Mouse (Mus musculus) right cerebral cortex, postnatal 10 days (tissue): ENCODE measurements at regions not wholly inside any gene's neighbourhood (a gene's known extent, or its start where the extent isn't known, plus 50 kb on each side); places are given as distances from the start of the nearest gene placed in this dataset.
A peak's percentile ranks its signal among the peaks of the same experiment; 100 is the strongest.
"Not testable (repeated sequence)": the region's sequence is repeated elsewhere in the genome, so short reads cannot be mapped to it uniquely, and the experiment has no call there.

Experiments used
- DNase-seq, 2 experiments: peaks; one replicate each; pipeline ENCODE4 v3.0.0; 2021; ENCODE audit warnings: low spot score in 2 of 2

- no peak for DNase-seq
Observed at GRCm38 (mm10) chr1:136680173-136680572, 55.5 kb downstream of the Zfp281 start.

DNA sequence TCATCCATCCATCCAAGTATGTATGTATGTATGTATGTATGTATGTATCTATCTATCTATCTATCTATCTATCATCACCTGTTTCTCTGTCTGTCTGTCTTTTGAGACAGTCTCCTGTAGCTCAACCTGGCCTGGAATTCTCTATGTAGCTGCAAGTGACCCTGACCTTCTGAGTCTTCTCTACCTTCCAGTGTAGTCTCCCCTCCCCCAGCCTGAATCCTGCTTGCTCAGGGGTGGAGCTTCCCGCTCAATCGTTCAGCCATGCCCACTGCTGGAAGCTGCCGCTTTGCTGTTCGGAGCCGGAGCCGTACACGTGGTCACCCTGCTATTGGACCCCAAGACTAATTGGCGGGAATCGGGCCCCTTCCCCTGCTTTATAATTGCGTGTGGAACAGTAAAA lies 57.6 kb downstream of the Zfp281 start:
- DNase-seq = not testable (repeated sequence)

DNA sequence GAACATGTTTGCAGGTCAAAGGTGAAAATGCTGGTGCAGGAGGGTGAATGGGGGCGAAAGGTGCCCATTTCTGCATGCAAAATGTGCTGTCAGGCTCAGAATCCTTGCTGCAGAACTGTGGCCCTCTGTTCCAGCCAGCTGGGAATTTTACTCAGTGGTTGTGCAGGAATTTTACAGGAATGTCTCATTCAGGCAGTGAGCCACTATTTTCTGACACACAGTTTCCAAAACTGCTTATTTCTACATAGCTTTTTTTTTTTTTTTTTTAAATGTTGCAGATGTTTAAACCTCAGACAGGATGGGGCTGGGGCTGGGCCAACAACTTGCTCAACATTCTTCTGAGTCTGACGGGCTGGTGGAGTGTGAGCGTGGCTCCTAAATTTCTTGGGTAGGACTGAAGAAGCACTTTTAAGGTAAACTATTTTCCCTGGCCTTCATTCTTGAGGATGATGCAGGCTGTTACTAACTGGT lies 58.4 kb downstream of the Zfp281 start:
- DNase-seq = peak; percentile 65 to 75

DNA sequence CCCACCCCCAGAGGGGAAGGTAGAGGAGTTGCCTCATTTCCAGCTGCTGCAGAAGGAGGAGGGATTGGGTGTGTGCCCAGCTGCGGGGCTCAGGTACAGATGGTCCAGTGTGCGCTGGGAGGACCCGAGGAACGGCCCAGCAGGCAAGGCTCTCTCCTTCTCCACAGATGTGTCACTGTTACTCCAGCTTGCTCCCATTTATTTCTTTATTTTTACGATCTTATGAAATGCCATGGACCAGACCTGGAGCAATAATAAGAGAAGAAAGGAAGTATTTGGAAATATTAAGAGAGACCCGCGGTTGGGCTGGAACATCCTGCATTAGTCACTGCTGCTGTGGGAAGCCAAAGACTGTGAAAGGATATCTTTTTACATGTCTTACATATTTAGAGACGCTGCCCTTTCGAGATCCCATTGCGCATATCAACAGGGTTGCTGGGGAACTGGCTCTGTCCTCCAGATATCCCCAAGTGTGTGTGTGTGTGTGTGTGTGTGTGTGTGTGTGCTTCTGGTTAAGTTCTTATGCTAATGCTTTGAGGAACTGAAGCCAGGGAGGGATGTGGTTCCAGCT lies 58.9 kb downstream of the Zfp281 start:
- peak; percentile 56 to 58 for DNase-seq

DNA sequence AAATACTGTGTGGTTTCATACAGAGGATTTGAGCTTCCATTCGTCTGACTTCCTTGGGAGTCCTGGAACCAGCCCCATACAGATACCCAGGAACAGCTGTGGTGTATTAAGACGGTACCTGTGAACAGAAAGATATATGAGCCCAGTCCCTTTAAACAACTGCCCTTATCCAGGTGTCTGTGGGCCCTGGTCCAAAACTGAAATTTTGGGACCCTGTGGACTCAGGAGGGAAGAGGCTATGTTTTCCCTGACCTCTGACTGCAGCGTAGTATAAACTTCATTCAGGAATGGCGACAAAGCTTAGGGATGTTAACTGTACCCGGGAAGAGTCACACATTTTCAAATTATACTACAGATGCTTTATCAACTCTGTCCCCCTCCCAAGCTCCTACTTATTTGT lies 59.8 kb downstream of the Zfp281 start:
- no peak for DNase-seq

- peak in 1 of 2 experiments; percentile 56 for DNase-seq
Observed at GRCm38 (mm10) chr1:136685191-136686060, 60.7 kb downstream of the Zfp281 start.

- DNase-seq = no peak
Observed at GRCm38 (mm10) chr1:136686467-136686866, 61.8 kb downstream of the Zfp281 start.

GRCm38 (mm10) chr1:136690068-136690467 lies 65.4 kb downstream of the Zfp281 start:
- DNase-seq = no peak

- DNase-seq = no peak
Observed at GRCm38 (mm10) chr1:136693421-136693820, 68.7 kb downstream of the Zfp281 start.

DNA sequence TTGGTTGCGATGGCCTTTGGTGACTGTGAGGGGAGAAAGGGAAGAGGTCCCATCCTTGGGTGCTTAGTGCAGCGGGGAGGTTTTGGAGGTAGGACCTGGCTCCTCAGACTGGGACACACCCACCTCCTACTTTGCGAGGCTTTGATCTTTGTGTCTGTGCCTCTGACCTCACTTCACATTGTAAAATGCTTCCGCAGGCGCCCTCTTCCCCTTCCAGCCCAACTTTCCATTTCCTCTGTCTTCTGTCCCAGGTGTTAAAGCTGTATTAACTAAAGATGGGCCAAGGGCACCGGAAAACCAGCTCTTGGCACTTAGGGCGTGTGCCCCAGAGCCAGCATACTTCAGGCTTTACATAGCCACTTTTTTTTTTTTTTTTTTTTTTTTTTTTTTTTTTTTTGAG lies 70.3 kb downstream of the Zfp281 start:
- no peak for DNase-seq

DNA sequence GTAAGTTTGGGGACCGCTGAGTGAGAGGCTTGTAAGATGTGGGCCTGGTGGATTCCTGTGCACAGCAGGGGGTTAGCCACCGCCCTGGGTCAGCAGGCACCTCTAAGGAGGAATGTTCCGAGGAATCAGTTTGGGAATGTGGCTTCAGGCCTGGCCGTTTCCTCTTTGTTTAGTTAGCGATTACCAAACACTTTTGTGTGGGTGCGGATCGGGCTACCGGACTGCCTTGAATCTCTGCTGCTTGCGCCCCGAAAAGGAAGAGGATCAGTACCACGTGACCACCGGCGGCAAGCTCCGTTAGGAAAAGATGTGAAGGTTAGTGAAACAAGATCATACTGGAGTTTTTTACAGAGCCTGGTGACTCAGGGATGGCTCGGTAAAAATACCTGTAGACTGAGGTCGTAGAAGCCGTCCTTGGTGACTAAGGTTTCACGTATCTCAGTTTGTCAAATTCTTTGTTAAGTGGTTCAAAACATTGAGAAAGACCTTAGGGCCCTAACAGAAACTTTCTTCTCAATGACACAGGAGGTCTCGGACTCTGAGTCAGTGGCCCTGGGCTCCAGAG lies 71.5 kb downstream of the Zfp281 start:
- DNase-seq = no peak

DNA sequence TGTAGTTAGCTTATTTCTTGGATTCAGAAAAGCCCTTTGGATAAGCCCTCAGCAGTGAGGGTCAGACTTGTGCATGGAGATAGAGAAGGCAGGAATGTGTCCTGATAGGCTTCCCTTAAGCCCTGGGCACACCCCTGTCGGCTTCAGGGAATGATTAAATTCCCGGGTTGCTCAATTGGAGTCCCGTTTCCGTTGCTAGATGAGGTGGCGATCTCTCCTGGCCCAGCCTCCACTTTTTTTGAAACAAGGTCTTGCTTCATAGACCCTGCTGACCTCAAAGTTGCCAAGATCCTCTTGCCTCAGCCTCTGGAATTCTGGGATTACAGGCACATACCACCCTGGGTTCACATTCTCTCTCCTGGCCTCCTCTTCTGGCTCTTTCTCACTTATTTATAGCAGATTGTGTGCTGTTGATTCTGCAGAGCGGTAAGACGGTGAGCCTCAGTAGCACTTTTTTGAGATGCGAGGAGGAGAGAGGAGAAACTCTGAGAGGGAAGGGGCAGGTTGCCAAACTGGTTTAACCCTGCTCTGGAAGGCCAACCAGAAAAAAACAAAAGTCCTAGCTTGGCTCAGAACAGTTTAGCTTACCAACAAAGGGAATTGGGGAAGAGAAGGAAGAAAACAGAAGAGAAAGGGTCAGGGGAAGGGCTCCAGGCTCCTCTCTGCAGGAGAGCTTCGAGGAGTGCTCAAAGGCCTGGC lies 73.9 kb downstream of the Zfp281 start:
- DNase-seq = no peak

DNA sequence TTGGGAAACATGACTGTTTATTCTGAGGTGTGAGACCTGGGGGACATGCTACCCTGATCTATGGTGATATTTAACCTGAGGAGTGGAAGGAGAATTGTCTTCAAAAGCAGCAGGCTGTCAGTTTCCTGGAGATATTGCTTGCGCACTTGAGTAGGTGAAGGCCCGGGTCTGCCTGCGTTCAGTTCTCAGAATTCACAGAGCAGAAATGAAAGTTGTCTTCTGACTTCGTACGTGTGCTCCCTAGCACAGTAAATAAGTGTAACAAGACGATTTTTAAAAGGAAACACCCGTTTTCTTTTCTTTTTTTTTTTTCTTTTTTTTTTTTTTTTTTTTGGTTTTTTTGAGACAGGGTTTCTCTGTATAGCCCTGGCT lies 74.4 kb downstream of the Zfp281 start:
- no peak for DNase-seq

GRCm38 (mm10) chr1:136699571-136699970 lies 74.9 kb downstream of the Zfp281 start:
- no peak for DNase-seq

DNA sequence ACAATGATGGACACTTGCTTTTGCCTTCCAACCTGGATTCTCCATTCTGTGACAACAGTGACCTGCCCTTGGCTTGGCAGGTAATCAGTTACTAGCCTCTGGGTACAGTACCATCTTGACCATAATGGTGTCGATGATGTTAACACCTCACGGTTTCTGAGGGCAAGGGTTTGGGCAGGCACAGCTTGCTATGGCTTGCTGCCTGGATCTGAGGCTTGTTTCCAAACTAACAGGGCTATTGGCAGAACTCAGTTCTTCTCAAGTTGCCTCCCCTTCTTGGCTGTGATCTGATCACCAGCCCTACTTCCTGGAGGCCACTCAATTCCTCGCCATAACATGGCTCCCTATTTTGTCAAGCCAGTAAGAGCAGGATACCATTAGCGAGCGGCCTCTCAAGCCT lies 79.4 kb downstream of the Zfp281 start:
- peak in 1 of 2 experiments; percentile 55 for DNase-seq

DNA sequence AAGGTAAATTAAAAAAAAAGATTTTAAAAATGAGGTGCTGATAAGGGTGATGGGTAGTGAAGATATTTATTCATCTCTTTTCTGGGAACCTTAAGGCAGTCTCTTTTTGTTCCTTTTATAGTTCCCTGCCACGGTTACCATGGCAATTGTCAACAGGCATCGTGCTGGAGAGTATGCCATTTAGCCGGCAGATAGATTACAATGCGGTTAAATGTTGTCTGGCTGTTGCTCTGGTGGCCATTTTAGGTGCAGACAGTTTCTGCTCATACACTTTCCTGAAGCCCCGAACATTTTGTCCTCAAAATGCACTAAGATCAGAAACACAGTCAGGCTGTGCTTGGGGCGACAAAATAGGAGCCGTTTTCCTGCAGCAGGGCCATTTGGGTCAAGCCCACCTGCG lies 81.8 kb downstream of the Zfp281 start:
- DNase-seq = peak; percentile 71 to 83

DNA sequence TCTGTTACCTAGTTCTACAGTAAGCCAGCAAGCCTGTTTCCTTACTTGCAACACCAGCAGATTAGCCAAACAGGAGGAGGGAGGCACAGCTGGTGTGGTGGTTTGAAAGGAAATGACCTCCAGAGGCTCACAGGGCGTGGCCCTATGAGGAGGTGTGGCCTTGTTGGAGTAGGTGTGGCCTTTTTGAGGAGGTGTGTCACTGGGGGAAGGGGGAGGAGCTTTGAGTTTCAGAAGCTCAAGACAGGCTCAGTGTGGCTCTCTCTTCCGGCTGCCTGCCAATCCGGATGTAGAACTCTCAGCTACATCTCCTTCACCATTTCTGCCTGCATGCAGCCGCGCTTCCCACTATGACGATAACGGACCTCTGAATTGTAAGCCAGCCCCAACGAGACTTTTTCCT lies 82.7 kb downstream of the Zfp281 start:
- DNase-seq = peak; percentile 55 to 70

GRCm38 (mm10) chr1:136707866-136708265 lies 83.2 kb downstream of the Zfp281 start:
- DNase-seq = no peak

DNA sequence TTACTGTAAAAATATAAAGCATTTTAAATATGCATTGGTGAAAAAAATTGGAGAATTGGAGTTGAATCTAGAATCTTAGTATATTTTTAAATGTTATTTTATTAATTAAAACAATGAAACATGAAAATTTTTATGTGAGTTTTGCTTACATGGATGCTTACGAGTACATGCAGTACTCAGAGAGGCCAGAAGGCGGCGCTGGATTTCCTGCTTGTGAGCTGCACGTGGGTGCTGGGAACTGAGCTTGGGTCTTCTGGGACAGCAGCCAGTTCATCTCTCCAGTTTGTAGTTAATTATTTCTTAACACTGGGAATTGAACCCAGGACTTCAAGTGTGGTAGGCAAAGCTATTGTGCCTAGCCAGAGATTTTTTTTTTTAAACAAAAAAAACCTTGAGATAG lies 85.5 kb downstream of the Zfp281 start:
- no peak for DNase-seq

DNA sequence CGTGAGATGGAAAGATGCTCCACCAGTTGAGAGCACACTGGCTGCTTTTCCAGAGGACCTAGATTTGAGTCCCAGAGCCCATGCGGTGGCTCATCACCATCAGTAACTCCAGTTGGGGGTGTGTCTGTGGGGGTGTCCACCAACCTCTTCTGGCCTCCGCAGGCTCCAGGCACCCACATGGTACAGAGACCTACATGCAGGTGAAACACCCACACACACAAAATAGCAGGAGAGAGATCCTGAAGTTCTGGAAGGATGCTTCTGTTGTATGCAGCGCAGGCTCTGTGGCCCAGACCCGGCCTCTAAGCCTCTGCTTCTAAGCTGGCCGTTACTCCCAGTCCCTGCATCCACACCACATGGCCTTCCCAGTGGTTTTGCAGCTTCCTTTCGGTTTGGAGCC lies 86.5 kb downstream of the Zfp281 start:
- no peak for DNase-seq

DNA sequence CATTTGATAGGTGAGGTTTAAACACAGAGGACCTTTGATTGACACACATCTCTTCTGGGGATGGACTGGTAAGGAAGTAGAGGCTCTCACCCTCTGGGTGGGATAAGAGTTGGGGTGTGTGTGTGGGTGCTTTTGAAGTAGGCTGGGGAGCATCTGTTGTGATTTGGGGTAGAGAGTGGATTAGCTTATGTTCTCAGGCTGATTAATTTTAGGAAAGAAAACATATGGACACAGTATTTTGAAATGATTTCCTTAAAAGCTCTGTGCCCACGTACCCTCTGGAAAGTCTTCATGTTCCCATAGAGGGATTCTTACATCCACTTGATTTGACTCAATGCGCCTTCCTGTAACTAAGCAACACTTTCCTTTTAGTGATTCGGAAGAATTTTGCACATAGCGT lies 89.4 kb downstream of the Zfp281 start:
- DNase-seq = peak; percentile 43 to 76

DNA sequence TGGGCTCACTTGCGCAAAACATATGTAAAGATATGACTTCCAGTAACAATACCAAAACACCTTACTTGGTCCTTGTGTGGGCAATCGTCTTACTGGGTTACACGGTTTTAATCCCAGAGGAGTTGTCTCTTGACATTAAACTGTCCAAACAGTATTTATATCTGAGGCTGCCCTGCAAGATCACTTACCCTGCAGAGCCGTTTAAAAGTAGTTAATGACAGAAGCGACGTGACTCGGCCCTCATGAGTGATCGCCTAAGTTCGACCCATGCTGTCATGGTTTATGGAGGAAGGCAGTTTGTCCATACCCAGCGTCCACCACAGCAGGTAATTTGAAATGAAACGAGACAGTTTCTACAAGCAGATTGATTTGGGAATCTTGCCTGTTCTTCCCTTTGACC lies 90.3 kb downstream of the Zfp281 start:
- DNase-seq = no peak
